Mouse (Mus musculus) left cerebral cortex, postnatal 36 days (tissue): ENCODE data around the gene Syvn1. TPM values are rescaled to one million over a fixed set of nuclear protein-coding genes. Genes with fewer than 3 reads are reported as not detected.

Experiments
- DNase-seq, 2 experiments: peaks; one replicate each; pipeline ENCODE4 v3.0.0; 2021 to 2022; ENCODE audit warnings: low spot score in 2 of 2, mixed read lengths in 1 of 2
- intact Hi-C: fragments of 180-260 bp; cut with DNase I; formaldehyde crosslinking; loops from one replicate; pipeline ENCODE4 v1.15.1; 2025
- microRNA-seq: library from miRNA; unstranded; fragments of <30 nt; microRNA quantifications from one replicate; pipeline ENCODE4 v1.2.0, GENCODE M21; 2022
- total RNA-seq, 2 experiments: library from RNA; stranded (reverse); gene quantifications; 2 replicates each; pipeline ENCODE4 v1.2.3; 2021

The Syvn1 gene
- total RNA-seq, 2 experiments from 2014 or later = 40.8 to 51.8 TPM

DNA sequence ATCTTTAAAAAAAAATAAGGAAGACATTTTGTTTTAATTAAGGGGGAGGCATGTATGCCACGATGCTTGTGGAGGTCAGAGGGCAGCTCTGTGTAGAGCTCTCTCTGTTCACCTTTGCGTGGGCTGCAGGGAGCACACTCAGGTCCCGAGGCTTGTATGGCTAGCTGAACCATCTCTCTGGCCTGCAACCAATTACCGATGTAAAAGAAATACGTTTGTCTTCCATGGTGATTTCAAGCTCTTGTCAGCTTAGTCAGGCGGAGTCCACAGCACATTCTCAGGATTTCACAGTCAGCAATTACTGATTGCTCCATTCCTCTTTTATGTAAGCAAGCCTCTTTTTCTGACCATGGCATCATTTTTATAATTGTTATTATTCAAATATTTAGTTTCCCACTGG, 54.8 kb downstream of the Syvn1 start:
- intact Hi-C loops = no loop called here
- DNase-seq = no peak

GRCm38 (mm10) chr19:6102169-6102853, 55.9 kb downstream of the Syvn1 start:
- intact Hi-C loops = no loop called here
- no peak for DNase-seq

Small RNAs within 50 kb of the gene (microRNA-seq; reads per million reads assigned to microRNA genes)
- 2.8 reads per million, percentile 5 among the genes with 10 or more reads in this experiment for gene Mir6988

Other genes starting within 250 kb of the Syvn1 start
- 10 to 100 TPM; 11.6 to 13.3 TPM for gene Frmd8, start 171.3 kb upstream of the Syvn1 start, total RNA-seq
- gene Slc25a45, start 168.8 kb upstream of the Syvn1 start, total RNA-seq = 1 to 10 TPM; 3.0 to 4.1 TPM
- 1 to 10 TPM; 4.3 to 4.5 TPM for gene Tigd3, start 152.4 kb upstream of the Syvn1 start, total RNA-seq
- gene Dpf2, start 133.6 kb upstream of the Syvn1 start, total RNA-seq = 10 to 100 TPM; 77.5 to 96.5 TPM
- gene Cdc42ep2, start 121.8 kb upstream of the Syvn1 start, total RNA-seq = 1 to 10 TPM; 5.5 to 8.3 TPM
- gene Pola2, start 82.4 kb upstream of the Syvn1 start, total RNA-seq = 1 to 10 TPM; 4.6 to 5.5 TPM
- gene Slc22a20, start 60.4 kb upstream of the Syvn1 start, total RNA-seq = not detected
- gene Capn1, start 30.7 kb upstream of the Syvn1 start, total RNA-seq = 10 to 100 TPM; 19.6 to 20.9 TPM
- 10 to 100 TPM; 40.5 to 45.1 TPM for gene Mrpl49, start 11.2 kb downstream of the Syvn1 start, total RNA-seq
- gene Fau, start 11.3 kb downstream of the Syvn1 start, total RNA-seq = 100 to 1,000 TPM; 637 to 694 TPM
- gene Znhit2, start 14.6 kb downstream of the Syvn1 start, total RNA-seq = 10 to 100 TPM; 35.5 to 40.7 TPM
- 10 to 100 TPM; 28.2 to 29.1 TPM for gene Tm7sf2, start 21.8 kb downstream of the Syvn1 start, total RNA-seq
- gene Vps51, start 30.7 kb downstream of the Syvn1 start, total RNA-seq = 10 to 100 TPM; 83.9 to 87.0 TPM
- gene Tmem262, start 33.5 kb downstream of the Syvn1 start, total RNA-seq = not detected
- gene Gm28374, start 35.7 kb downstream of the Syvn1 start, total RNA-seq = under 1 TPM; 0.72 to 0.84 TPM
- 10 to 100 TPM; 36.9 to 41.3 TPM for gene Zfpl1, start 38.4 kb downstream of the Syvn1 start, total RNA-seq
- gene Cdca5, start 38.4 kb downstream of the Syvn1 start, total RNA-seq = not detected
- gene AC131692.1, start 47.8 kb downstream of the Syvn1 start, total RNA-seq = not detected
- under 1 TPM in 1 of 2 experiments, not detected in 1; 0.20 TPM for gene Naaladl1, start 59.2 kb downstream of the Syvn1 start, total RNA-seq
- 10 to 100 TPM; 18.3 to 27.5 TPM for gene Sac3d1, start 72.1 kb downstream of the Syvn1 start, total RNA-seq
- 10 to 100 TPM; 43.7 to 43.8 TPM for gene Snx15, start 81.7 kb downstream of the Syvn1 start, total RNA-seq
- under 1 TPM; 0.30 to 0.72 TPM for gene Batf2, start 94.4 kb downstream of the Syvn1 start, total RNA-seq
- gene Arl2, start 95.0 kb downstream of the Syvn1 start, total RNA-seq = 10 to 100 TPM; 73.3 to 87.5 TPM
- under 1 TPM in 1 of 2 experiments, not detected in 1; 0.32 TPM for gene Majin, start 137.8 kb downstream of the Syvn1 start, total RNA-seq
- gene Gpha2, start 179.8 kb downstream of the Syvn1 start, total RNA-seq = not detected
- gene Ppp2r5b, start 189.3 kb downstream of the Syvn1 start, total RNA-seq = 100 to 1,000 TPM; 160 to 173 TPM
- gene Atg2a, start 195.1 kb downstream of the Syvn1 start, total RNA-seq = 10 to 100 TPM; 32.3 to 39.4 TPM
- gene Ehd1, start 230.1 kb downstream of the Syvn1 start, total RNA-seq = 10 to 100 TPM; 38.2 to 42.2 TPM